Mouse (Mus musculus): ENCODE results near the gene Kcnh4. TPM values are rescaled to one million over a fixed set of nuclear protein-coding genes. Genes with fewer than 3 reads are reported as not detected.

Gene Kcnh4
- total RNA-seq, 1 experiment: 0.45 TPM

- H3K9me3 ChIP-seq (ENCODE audit: control insufficient read depth, insufficient read depth, low read depth, low read length): no peaks in the 10 kb centered on the region
- H3K27ac ChIP-seq (ENCODE audit: insufficient read depth, low read depth, low read length, poor library complexity, severe bottlenecking): no peak overlapping the region
- DNase-seq (ENCODE audit: low read depth, low spot score): no peak
- peaks cover 7 to 20% of the 10 kb centered on the region in 2 experiments; a peak in 3 of 4 replicates for H3K4me1 ChIP-seq (ENCODE audit: control insufficient read depth in 2 of 2, insufficient read depth in 2 of 2, low read length in 2 of 2, poor library complexity in 1 of 2)
- TF ChIP-seq HCFC1 (IDR thresholded peaks at IDR 0.05; ENCODE audit: borderline replicate concordance, insufficient read depth, low read length) (no peak), MAFK (IDR thresholded peaks at IDR 0.05; ENCODE audit: insufficient read depth, low read depth, low read length) (no peak), ZC3H11A (IDR thresholded peaks at IDR 0.05; ENCODE audit: borderline replicate concordance, low read depth, low read length) (no peak), ZNF384 (IDR thresholded peaks at IDR 0.05; ENCODE audit: low read depth, low read length) (no peak), CHD2 (IDR thresholded peaks at IDR 0.05; ENCODE audit: low read depth, low read length) (no peak)
- in situ Hi-C loops (cut with MboI; ENCODE audit: low sequenced_read_pairs in 2 of 2, unreplicated experiment in 2 of 2): no loop called here
- no peaks in the 10 kb centered on the region; the same call in 1 of the 2 replicates for H3K36me3 ChIP-seq (ENCODE audit: control insufficient read depth, insufficient read depth, low read length, poor library complexity, severe bottlenecking)
- no peak overlapping the region for H3K9ac ChIP-seq (ENCODE audit: insufficient read depth, low read depth, low read length, poor library complexity, severe bottlenecking)
- no peak overlapping the region for H3K4me3 ChIP-seq (ENCODE audit: insufficient read depth in 1 of 2, low read depth in 1 of 2, low read length in 2 of 2, poor library complexity in 1 of 2, severe bottlenecking in 1 of 2)
Observed at GRCm38 (mm10) chr11:100727201-100727600, 32.5 kb downstream of the Kcnh4 start.

DNA sequence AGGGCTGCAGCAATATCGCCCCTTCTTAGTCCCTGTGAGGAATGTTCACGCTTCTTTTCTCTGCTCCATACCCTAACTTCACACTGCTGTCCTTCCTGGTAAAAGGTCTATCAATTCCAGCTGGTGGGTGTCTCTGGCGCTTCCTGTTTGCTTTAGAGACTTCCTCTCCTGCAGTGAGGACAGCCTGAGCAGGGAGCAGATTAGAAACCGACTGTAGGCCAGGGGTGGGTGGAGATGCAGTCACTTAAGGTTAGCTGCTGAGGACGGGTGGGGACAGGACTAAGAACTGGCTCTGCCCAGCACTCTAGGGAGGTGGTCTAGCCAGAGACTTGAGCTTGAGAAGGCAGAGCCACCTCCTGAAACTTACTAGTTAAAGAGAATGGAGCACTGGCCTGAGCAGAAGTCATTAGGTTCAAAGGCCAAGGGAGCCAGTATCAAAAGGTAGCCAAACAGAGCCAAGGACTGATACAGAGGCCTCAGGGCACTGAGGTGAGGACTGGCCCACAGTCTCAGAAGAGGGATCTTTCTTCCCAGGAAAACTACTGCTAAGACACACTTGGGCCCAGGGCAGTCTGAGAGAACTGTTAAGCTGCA is 34.7 kb downstream of the Kcnh4 start:
- in situ Hi-C loops (cut with MboI; ENCODE audit: low sequenced_read_pairs in 2 of 2, unreplicated experiment in 2 of 2): no loop called here
- Histone ChIP-seq H3K9ac (ENCODE audit: insufficient read depth, low read depth, low read length, poor library complexity, severe bottlenecking) (no peak overlapping the region), H3K9me3 (ENCODE audit: control insufficient read depth, insufficient read depth, low read depth, low read length) (no peaks in the 10 kb centered on the region), H3K27ac (ENCODE audit: insufficient read depth, low read depth, low read length, poor library complexity, severe bottlenecking) (no peak overlapping the region), H3K4me1 (ENCODE audit: control insufficient read depth in 2 of 2, insufficient read depth in 2 of 2, low read length in 2 of 2, poor library complexity in 1 of 2) (peaks cover 12 to 27% of the 10 kb centered on the region in 2 experiments), H3K4me3 (ENCODE audit: insufficient read depth in 1 of 2, low read depth in 1 of 2, low read length in 2 of 2, poor library complexity in 1 of 2, severe bottlenecking in 1 of 2) (no peak overlapping the region), H3K36me3 (ENCODE audit: control insufficient read depth, insufficient read depth, low read length, poor library complexity, severe bottlenecking) (no peaks in the 10 kb centered on the region; the same call in 1 of the 2 replicates)
- DNase-seq (ENCODE audit: low read depth, low spot score): no peak
- TF ChIP-seq CHD2 (IDR thresholded peaks at IDR 0.05; ENCODE audit: low read depth, low read length) (no peak), ZC3H11A (IDR thresholded peaks at IDR 0.05; ENCODE audit: borderline replicate concordance, low read depth, low read length) (no peak), MAFK (IDR thresholded peaks at IDR 0.05; ENCODE audit: insufficient read depth, low read depth, low read length) (no peak)

GRCm38 (mm10) chr11:100722493-100723028 is 37.2 kb downstream of the Kcnh4 start:
- Histone ChIP-seq H3K9ac (ENCODE audit: insufficient read depth, low read depth, low read length, poor library complexity, severe bottlenecking) (no peak overlapping the region), H3K36me3 (ENCODE audit: control insufficient read depth, insufficient read depth, low read length, poor library complexity, severe bottlenecking) (peaks cover 13% of the 10 kb centered on the region), H3K9me3 (ENCODE audit: control insufficient read depth, insufficient read depth, low read depth, low read length) (no peaks in the 10 kb centered on the region), H3K4me3 (ENCODE audit: insufficient read depth in 1 of 2, low read depth in 1 of 2, low read length in 2 of 2, poor library complexity in 1 of 2, severe bottlenecking in 1 of 2) (no peak overlapping the region), H3K27ac (ENCODE audit: insufficient read depth, low read depth, low read length, poor library complexity, severe bottlenecking) (no peak overlapping the region), H3K4me1 (ENCODE audit: control insufficient read depth in 2 of 2, insufficient read depth in 2 of 2, low read length in 2 of 2, poor library complexity in 1 of 2) (peaks cover 13 to 31% of the 10 kb centered on the region in 2 experiments)
- TF ChIP-seq MAFK (IDR thresholded peaks at IDR 0.05; ENCODE audit: insufficient read depth, low read depth, low read length) (no peak), HCFC1 (IDR thresholded peaks at IDR 0.05; ENCODE audit: borderline replicate concordance, insufficient read depth, low read length) (no peak)
- in situ Hi-C loops (cut with MboI; ENCODE audit: low sequenced_read_pairs in 2 of 2, unreplicated experiment in 2 of 2): no loop called here
- no peak for DNase-seq (ENCODE audit: low read depth, low spot score)

- Histone ChIP-seq H3K27ac (ENCODE audit: insufficient read depth, low read depth, low read length, poor library complexity, severe bottlenecking) (no peak overlapping the region), H3K9me3 (ENCODE audit: control insufficient read depth, insufficient read depth, low read depth, low read length) (no peaks in the 10 kb centered on the region), H3K9ac (ENCODE audit: insufficient read depth, low read depth, low read length, poor library complexity, severe bottlenecking) (no peak overlapping the region), H3K4me3 (ENCODE audit: insufficient read depth in 1 of 2, low read depth in 1 of 2, low read length in 2 of 2, poor library complexity in 1 of 2, severe bottlenecking in 1 of 2) (no peak overlapping the region), H3K36me3 (ENCODE audit: control insufficient read depth, insufficient read depth, low read length, poor library complexity, severe bottlenecking) (peaks cover 14% of the 10 kb centered on the region), H3K4me1 (ENCODE audit: control insufficient read depth in 2 of 2, insufficient read depth in 2 of 2, low read length in 2 of 2, poor library complexity in 1 of 2) (peaks cover 13 to 31% of the 10 kb centered on the region in 2 experiments)
- DNase-seq (ENCODE audit: low read depth, low spot score): no peak
- in situ Hi-C loops (cut with MboI; ENCODE audit: low sequenced_read_pairs in 2 of 2, unreplicated experiment in 2 of 2): no loop called here
- TF ChIP-seq ZC3H11A (IDR thresholded peaks at IDR 0.05; ENCODE audit: borderline replicate concordance, low read depth, low read length): no peak
- TF ChIP-seq HCFC1 (IDR thresholded peaks at IDR 0.05; ENCODE audit: borderline replicate concordance, insufficient read depth, low read length): no peak
- TF ChIP-seq MAFK (IDR thresholded peaks at IDR 0.05; ENCODE audit: insufficient read depth, low read depth, low read length): no peak
- TF ChIP-seq ZNF384 (IDR thresholded peaks at IDR 0.05; ENCODE audit: low read depth, low read length): no peak
- TF ChIP-seq CHD2 (IDR thresholded peaks at IDR 0.05; ENCODE audit: low read depth, low read length): no peak
Observed at GRCm38 (mm10) chr11:100721776-100722492, 37.8 kb downstream of the Kcnh4 start.

Measured in ES-E14 (cell line).